Mouse (Mus musculus): ENCODE measurements around the gene Kcnk4. TPM values are rescaled to one million over a fixed set of nuclear protein-coding genes. Genes with fewer than 3 reads are reported as not detected.

Gene Kcnk4
- polyA plus RNA-seq, 1 experiment from 2014 or later = 0.75 TPM

DNA sequence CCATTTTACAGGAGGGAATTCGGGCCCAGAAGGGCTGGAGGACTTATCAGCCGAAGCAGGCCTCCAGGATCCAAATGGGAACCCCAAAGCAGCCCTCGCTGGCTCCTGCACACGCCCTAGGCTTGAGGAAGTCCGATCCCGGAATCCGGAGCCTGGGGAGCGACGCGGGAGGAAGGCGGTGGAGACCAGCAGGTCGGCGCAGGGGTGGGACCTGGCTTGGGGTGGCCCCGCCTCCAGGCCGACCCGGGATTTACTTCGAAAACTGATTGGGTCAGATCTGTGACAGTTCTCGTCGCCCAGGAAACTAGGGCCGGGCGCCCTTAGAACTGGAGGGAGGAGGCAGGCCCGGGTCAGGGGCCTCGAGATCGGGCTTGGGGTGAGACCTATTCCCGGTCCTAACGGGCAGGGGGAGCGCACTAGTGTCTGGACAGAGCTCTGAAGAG is 8.0 kb upstream of the Kcnk4 start, which contains the start of gene Gpr137:
Gene Gpr137, minus strand, starts transcription at position 232 of the 443 bp plus-strand sequence.
- Histone ChIP-seq H3K9me3 (ENCODE audit: control insufficient read depth, low read length) (no peaks in the 10 kb centered on the region), H3K4me2 (replicated peaks; ENCODE audit: low read depth) (peak within 1 kb of the TSS; percentile 98), H3K36me3 (ENCODE audit: control insufficient read depth, insufficient read depth, low read length) (peaks cover 2% of the 10 kb centered on the region; the same call in 1 of the 2 replicates), H3K27ac (replicated peaks) (peak within 1 kb of the TSS; percentile 98), H3K4me1 (replicated peaks; ENCODE audit: control insufficient read depth, insufficient read depth) (peaks cover 5% of the 10 kb centered on the region; the same call in 1 of the 2 replicates), H3K4me3 (ENCODE audit: low read depth, low read length) (peak within 1 kb of the TSS; percentile 64), H3K27me3 (ENCODE audit: control insufficient read depth, insufficient read depth, low read length) (no peaks in the 10 kb centered on the region), H3K9ac (ENCODE audit: low read length) (peak within 1 kb of the TSS; percentile 80)
- TF ChIP-seq CTCF (IDR thresholded peaks at IDR 0.05; ENCODE audit: low read depth) (no peak; the same call in 1 of the 2 replicates), EP300 (optimal IDR thresholded peaks at IDR 0.05) (no peak)
- WGBS = under 1% methylated on average over 27 of the region's 27 CpGs
- DNase-seq (ENCODE audit: low spot score) = peak; percentile 97
- ATAC-seq (ENCODE audit: low FRiP score, low TSS enrichment) = peak; percentile 90

DNA sequence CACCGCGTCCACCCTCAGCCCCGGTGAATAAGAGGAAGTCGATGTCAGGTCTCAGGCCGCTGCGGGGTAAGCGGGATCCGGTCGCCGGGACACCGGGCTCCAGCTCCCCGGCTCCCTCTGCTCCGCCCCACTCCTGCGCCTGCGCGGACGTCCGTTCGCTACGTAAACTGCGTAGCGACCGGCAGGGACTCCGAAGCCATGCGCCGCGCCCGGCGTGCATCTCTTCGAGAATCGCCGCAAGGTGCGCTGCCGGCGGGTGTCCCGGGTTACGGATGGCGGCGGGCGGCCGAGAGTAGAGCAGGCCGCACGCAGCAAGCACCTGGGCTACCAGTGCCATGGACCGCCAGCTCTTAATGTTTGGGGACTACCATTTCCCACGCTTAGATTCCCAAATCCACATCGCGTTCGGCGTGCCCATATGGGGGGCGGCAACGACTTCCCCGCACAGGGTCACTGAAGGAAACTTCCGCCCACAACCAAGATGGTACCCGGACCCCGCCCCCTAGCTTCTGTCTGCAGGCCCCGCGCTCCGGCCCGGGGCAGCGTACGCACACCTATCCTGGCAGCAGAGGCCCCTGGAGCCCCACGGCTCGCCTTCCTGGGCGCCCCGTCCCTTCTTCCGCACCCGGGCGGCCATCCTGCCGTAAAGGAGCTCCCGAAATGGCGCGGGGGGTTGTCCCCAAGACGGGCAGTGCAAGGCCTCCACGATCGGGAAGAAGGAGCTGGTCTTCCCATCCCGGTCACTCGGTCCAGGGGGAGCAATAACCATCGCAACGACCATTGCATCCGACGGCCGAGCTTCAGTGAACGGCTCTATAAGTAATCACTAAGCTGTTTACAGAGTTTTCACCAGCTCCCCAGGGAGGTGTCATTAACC is 7.3 kb upstream of the Kcnk4 start, which contains the start of gene Bad:
Gene Bad, plus strand, starts transcription at position 490 of the 877 bp plus-strand sequence.
- H3K4me1 ChIP-seq (replicated peaks; ENCODE audit: control insufficient read depth, insufficient read depth) = peaks cover 5% of the 10 kb centered on the region; the same call in 1 of the 2 replicates
- TF ChIP-seq EP300 (optimal IDR thresholded peaks at IDR 0.05) = peak; percentile 66
- TF ChIP-seq CTCF (IDR thresholded peaks at IDR 0.05; ENCODE audit: low read depth) = peak; percentile 48
- H3K27ac ChIP-seq (replicated peaks) = peak within 1 kb of the TSS; percentile 98
- ATAC-seq (ENCODE audit: low FRiP score, low TSS enrichment) (peak; percentile 72), DNase-seq (ENCODE audit: low spot score) (peak; percentile 97)
- no peaks in the 10 kb centered on the region for H3K27me3 ChIP-seq (ENCODE audit: control insufficient read depth, insufficient read depth, low read length)
- peaks cover 2% of the 10 kb centered on the region; the same call in 1 of the 2 replicates for H3K36me3 ChIP-seq (ENCODE audit: control insufficient read depth, insufficient read depth, low read length)
- peak within 1 kb of the TSS; percentile 64 for H3K4me3 ChIP-seq (ENCODE audit: low read depth, low read length)
- H3K9ac ChIP-seq (ENCODE audit: low read length) = peak within 1 kb of the TSS; percentile 80
- H3K4me2 ChIP-seq (replicated peaks; ENCODE audit: low read depth) = peak within 1 kb of the TSS; percentile 98
- no peaks in the 10 kb centered on the region for H3K9me3 ChIP-seq (ENCODE audit: control insufficient read depth, low read length)
- under 1% methylated on average over 77 of the region's 83 CpGs for WGBS

DNA sequence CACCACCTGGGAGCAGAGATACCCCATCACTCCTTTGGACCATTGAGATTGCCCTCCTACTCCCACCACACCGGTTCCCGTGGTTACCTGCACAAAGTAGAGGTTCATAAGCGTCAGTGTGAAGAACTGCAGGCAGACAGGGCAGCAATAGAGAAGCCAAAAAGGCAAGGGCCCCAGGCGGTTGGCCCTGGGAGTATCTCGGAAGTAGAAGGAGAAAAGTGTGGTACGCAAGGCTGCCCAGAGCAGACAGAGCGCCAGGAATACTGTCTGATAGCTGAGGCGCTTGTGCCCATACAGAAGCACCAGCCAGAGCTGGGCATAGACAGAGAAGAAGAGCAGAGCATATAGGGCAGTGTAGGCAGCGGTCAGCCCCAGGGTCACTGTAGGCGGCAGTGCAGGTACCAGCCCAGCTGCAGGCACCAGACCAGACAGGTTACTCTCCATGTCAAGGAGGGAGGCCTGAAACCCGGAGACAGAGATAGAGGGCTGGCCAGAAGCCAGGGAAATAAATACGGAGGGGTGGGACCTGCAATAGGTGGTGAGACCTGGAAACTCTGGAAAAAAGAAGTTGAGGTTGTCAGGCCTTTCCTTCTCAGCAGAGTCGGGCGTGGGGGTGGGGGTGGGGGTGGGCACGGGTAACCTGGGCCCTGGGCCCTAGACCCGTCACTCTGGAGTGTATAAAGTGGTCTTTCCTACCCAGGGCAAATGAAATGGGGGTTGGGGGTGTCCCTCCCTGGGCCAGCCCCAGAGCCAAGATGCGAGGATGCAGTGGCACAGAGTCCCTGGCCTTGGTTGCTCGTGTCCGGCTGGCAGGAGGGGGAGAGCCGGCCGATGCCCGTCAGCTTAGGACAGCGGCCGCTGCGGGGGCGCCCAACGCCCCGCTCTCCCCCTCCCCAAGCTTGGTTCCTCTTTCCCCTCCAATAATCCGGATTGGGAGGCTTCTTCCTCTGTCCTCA is 6.4 kb upstream of the Kcnk4 start:
- Histone ChIP-seq H3K27me3 (ENCODE audit: control insufficient read depth, insufficient read depth, low read length) (no peaks in the 10 kb centered on the region), H3K9me3 (ENCODE audit: control insufficient read depth, low read length) (no peaks in the 10 kb centered on the region), H3K4me2 (replicated peaks; ENCODE audit: low read depth) (peak overlapping the region; percentile 98), H3K27ac (replicated peaks) (peak overlapping the region; percentile 74), H3K4me1 (replicated peaks; ENCODE audit: control insufficient read depth, insufficient read depth) (peaks cover 5% of the 10 kb centered on the region; the same call in 1 of the 2 replicates), H3K9ac (ENCODE audit: low read length) (peak overlapping the region; percentile 80), H3K4me3 (ENCODE audit: low read depth, low read length) (peak overlapping the region; percentile 64), H3K36me3 (ENCODE audit: control insufficient read depth, insufficient read depth, low read length) (no peaks in the 10 kb centered on the region)
- DNase-seq (ENCODE audit: low spot score) (peak; percentile 58), ATAC-seq (ENCODE audit: low FRiP score, low TSS enrichment) (peak; percentile 3; the same call in 1 of the 2 replicates)
- TF ChIP-seq CTCF (IDR thresholded peaks at IDR 0.05; ENCODE audit: low read depth) = no peak
- no peak for TF ChIP-seq EP300 (optimal IDR thresholded peaks at IDR 0.05)
- WGBS = 21% methylated on average over 27 of the region's 29 CpGs

DNA sequence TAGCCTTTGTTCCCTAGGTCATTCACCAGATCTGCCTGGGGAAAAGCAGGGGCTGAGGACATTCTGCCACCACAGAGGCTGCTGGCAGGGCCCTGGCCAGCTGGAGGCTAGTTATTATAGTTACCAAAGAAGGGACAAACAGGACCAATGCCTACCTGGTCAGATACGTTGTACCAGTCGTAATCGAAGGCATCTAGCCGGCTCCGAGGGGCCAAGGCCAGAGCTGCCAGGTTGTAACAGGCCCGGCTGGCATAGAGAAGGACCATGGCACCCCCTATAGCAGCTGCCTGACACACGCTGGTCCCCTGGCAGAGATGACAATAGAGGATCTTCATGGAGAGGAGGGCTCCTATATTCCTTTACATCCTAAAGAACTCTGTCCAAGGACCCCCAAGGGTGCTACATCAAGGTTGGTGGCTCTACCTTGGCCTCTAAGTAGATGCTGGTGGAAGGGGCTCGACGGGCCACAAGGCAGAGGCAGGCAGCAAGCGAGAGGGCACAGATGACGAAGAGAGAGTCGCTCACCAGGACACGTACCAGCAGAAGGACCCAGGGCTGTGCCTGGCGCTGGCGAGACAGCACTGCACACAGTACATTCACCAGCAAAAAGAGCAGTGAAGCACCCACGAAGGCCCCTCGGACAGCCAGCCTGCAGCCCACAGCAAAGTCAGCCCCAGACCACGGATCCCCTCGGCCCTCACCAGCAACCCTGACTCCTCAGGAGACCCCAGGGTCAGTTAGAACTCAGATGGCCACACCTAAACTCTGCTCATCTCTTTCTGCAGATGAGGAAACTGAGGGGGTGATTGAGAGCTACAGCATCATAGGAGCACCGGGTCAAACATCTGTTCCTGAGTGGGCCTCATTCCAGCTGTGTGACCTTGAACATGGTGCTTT is 5.0 kb upstream of the Kcnk4 start:
- DNase-seq (ENCODE audit: low spot score) (no peak), ATAC-seq (ENCODE audit: low FRiP score, low TSS enrichment) (no peak)
- H3K4me1 ChIP-seq (replicated peaks; ENCODE audit: control insufficient read depth, insufficient read depth) = peaks cover 5% of the 10 kb centered on the region; the same call in 1 of the 2 replicates
- 86% methylated on average over 20 of the region's 20 CpGs for WGBS
- H3K9ac ChIP-seq (ENCODE audit: low read length) = no peak overlapping the region
- H3K4me2 ChIP-seq (replicated peaks; ENCODE audit: low read depth) = no peak overlapping the region
- no peaks in the 10 kb centered on the region for H3K36me3 ChIP-seq (ENCODE audit: control insufficient read depth, insufficient read depth, low read length)
- H3K9me3 ChIP-seq (ENCODE audit: control insufficient read depth, low read length) = no peaks in the 10 kb centered on the region
- H3K4me3 ChIP-seq (ENCODE audit: low read depth, low read length) = no peak overlapping the region
- TF ChIP-seq CTCF (IDR thresholded peaks at IDR 0.05; ENCODE audit: low read depth) = no peak
- no peak for TF ChIP-seq EP300 (optimal IDR thresholded peaks at IDR 0.05)
- H3K27me3 ChIP-seq (ENCODE audit: control insufficient read depth, insufficient read depth, low read length) = peaks cover 1% of the 10 kb centered on the region
- no peak overlapping the region for H3K27ac ChIP-seq (replicated peaks)

All from stomach, postnatal 0 days (tissue).